Mouse (Mus musculus) right cerebral cortex, postnatal 36 days (tissue): ENCODE measurements around the gene Vmn1r86.
"Not testable (repeated sequence)": the region's sequence is repeated elsewhere in the genome, so short reads cannot be mapped to it uniquely, and the experiment has no call there.

Source experiments
- DNase-seq, 2 experiments: peaks; one replicate each; pipeline ENCODE4 v3.0.0; 2022; ENCODE audit warnings: low spot score in 2 of 2, mixed read lengths in 1 of 2

Vmn1r86 gene

DNA sequence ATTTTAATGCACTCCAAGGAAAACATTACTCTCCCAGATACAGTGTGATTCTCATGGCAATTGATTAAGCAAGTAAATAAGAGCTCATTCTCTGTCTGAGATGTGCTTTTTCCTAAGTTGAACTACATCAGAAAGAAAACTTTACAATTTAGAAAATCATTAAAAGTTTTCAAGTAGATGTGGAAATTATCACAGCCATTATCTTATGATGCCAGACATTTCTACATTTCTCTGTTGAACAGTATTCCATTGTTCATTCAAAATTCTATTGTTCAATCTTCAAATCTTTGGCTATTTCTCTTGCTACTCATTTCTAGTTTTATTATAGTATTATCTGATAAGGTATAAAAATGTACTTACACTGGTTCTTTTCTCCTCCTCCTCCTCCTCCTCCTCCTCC is at the start of gene Vmn1r86:
TSS of gene Vmn1r86 (minus strand) at position 101 of the 400 bp plus-strand sequence.
- no peak for DNase-seq

DNA sequence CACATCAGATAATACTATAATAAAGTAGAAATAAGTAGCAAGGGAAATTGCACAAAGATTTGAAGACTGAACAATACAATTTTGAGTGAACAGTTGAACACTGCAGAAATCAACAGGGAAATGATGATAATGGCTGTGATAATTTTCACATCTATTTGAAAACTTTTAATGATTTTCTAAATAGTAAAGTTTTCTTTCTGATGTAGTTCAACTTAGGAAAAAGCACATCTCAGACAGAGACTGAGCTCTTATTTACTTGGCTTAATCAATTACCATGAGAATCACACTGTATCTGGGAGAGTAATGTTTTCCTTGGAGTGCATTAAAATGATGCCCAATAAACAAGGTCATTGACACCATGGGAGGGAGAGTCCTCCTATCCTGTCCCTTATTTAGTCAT is 39.6 kb upstream of the Vmn1r86 start, which contains the start of gene Vmn1r88:
TSS of gene Vmn1r88 (plus strand) at position 301 of the 400 bp plus-strand sequence.
- no peak for DNase-seq

DNA sequence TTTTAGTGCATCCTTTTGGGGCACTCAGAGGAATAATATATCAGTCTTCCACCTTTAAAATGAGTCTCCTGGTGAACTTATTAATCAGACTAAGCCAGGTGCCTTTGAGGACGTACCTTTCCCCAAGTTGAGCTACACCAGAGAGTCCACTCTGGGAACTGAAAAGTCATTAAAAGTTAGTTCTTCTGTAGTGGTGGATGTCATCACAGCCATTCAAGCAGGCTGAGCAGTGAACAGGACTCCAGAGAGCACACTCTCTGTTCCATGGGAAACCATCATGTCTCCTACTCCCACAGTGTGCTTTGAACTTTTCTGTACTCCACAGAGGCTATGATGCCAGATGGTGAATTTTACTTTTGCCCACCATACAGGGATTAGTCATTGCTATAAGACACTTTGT is 20.3 kb upstream of the Vmn1r86 start, which contains the start of gene Vmn1r87:
TSS of gene Vmn1r87 (minus strand) at position 101 of the 400 bp plus-strand sequence.
- DNase-seq = no peak

DNA sequence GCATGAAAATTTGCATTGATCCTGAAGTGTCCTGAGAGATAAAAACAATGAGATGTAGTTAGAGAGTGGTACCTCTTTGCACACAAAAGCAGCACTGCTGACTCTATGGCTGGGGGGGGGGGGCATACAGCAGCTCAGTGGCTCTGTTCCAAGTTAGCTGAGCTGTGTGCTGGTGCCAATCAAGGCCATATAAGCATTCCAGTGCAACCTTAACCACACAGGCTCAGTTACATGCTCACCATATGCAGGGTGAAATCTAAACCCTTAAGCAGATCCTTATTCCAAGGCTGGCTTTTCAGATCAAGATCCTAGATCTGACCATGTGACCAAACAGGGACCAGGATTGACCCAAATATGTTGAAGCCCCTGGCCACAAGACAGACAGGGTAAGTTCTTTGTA is 17.6 kb upstream of the Vmn1r86 start:
- no peak for DNase-seq

DNA sequence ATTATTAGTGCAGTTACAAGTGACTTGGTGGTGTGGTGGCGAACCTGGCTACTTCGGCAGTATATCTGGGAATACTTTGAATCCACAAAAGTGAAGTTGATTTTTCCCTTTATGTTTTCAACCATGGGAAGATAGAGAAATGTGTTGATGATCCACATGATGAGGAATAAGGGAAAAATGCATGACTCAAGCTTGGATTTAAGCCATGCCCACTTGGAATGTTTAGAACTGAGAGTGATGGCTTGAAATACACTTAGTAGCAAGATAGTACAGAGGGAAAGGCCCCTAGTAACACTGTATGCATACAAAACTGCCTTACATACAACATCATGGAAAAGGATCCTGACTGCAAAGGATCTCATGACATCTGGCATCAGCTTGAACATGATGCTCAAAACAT is 12.1 kb upstream of the Vmn1r86 start:
- no peak for DNase-seq

DNA sequence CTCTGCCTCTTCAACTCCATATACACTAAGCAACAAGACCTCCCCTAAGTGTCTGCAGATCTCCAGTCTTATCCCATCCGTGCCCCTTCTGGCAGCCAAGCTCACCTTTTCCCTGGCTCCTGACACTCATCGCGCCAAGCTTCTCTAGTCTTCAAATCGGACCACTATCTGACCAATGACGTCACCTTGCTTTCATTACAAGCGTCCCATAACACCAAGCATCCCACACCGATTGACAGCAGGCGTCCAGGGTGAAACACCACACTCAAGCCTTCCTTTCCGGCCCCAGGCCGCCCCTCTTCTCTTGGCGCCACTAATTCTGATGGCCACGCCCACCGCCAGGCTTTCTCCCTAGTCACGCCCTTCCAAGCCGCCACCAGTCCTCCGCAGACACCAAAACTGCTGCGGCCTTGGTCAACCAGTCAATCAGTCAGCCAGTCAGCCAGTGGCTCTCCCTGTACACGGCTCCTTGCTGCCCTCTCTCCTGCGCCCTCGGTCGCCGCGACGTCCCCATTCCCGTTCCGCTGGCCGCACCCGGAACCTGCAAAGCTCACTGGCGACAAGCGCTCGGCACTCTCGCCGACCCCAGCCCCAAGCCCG is 3.9 kb upstream of the Vmn1r86 start:
- peak in 1 of 2 experiments; percentile 0 for DNase-seq

DNA sequence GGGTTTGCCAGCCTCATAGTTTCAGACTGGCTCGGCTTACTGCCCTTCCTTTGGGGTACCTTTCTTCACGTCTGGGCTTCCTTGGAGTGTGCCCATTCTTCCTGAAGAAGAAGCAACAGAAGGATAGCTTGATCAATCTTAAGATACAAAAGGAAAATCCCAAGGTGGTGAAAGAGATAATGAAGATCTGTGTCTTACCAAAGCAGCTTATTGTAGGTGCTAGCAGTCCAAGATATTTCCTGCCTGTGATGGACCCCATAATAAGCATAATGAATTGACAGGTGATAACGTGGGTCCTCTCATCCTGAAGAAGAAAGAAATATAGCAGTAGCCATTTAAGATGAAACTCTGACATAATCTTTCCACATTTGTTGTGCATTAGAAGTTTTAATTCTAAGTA is 24.6 kb downstream of the Vmn1r86 start, which contains the start of gene Vmn1r85:
TSS of gene Vmn1r85 (minus strand) at position 101 of the 400 bp plus-strand sequence.
- DNase-seq = no peak

DNA sequence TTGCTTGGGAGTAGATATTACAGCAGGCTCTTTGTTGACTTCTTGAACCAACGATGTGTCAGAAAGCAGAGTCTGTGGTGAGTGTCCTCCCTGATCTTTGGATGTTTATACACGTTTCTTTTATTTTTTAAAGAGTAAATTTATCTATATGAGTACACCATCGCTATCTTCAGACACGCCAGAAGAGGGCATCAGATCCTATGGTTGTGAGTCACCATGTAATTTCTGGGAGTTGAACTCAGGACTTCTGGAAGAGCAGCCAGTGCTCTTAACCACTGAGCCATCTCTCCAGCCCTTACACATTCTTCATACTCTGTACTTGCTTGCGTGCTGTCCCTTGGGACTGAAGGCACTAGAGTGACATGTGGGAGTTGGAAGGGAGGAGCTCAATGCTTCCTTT is 47.4 kb downstream of the Vmn1r86 start:
- DNase-seq = no peak

DNA sequence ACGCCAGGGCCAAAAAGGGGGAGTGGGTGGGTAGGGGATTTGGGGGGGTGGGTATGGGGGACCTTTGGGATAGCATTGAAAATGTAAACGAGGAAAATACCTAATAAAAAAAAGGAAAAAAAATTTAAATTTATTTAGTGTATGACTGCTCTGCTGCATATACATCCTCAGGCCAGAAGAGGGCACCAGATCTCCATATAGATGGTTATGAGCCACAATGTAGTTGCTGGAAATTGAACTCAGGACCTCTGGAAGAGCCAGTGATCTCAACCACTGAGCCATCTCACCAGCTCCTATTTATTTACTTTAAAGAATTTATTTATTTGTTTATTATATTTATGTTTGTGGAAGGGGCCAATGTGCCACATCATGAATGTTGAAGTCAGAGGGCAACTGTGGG is 56.3 kb downstream of the Vmn1r86 start:
- not testable (repeated sequence) for DNase-seq

DNA sequence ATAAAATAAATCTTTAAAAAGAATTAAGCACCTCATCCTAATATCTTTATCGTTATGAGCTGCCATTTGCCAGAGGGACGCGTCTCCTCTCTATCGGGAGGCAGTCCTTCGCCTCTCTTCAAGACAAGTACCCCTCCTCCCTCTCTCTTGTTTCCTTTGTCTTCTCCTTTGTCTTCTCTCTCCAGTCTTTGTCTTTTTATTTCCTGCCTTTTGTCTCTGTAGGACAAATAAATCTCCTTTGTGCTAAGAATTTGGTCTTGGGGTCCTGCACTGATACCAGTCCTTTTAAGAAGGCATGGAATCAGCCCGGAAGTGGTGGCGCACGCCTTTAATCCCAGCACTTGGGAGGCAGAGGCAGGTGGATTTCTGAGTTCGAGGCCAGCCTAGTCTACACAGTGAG is 60.2 kb downstream of the Vmn1r86 start:
- DNase-seq = no peak

DNA sequence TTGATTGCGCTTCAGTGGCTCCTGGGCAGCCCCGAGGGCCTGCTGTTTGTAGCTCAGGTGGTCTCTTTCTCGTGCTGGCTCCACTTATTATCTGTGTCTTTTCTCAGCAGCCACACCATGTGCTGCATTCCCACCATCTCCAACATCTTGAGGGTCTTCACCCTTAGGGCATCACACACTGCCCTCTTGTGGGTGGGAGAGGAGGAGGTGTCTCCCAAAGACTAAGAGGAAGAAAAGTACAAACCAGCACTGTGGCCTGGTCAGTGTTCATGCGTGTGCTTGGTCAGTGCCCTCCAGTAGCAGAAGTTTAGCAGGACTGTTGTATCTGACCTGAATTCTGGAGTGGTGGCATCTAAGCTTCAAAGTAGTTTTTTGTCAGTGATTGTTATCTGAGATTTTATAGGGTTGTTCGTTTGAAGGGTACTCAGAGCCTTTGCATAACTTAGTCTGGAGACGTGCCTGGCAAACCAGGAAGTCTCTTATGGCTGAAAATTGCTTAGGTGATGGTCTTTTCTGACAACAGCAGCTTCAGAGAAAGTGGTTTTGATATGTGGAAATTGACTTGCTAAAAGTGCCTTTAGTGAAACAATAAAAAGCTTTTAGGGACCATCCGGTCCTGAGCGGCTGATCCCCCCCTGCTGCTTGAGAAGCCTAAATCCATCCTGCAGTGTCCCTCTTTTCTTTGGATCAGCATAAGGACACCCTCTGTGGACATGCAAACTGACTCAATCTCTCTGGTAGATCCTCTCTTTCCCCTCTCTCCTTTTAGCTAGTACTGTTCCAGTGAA is 62.6 kb downstream of the Vmn1r86 start:
- DNase-seq = no peak

DNA sequence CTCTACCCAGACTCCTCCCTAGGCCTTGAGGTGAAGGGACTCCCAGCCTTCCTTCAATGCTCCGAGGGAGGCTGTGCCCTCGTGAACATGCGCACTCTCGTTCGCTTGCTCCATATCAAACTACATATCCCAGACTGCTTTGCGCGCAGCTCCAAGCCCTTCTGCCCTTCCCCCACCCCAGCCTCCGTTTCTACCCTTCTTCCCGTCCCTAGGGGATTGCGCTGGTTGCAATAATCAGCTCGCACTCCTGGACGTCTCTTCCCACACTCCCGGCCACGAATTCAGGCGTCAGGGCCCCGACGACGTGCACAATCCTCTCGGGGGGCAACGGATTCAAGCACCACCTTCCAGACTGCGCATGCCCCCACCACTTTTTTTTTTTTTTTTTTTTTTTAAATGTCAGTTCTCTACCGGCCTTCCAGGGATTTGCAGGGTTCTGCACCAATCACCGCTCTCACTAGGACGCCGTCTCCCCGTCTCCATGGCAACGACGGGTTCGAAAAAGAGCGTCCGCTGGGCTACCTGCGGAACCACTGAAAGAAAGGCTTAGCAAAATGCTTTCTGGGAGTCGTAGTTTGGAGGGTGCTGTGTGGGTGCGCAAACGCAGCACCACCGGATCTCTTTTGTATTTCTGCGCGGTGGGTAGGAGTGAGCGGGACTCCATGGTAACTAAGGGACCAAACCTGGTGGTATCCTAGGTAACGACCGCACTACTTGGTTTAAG is 65.3 kb downstream of the Vmn1r86 start, which contains the start of gene Mzf1:
TSS of gene Mzf1 (minus strand) at position 478 of the 724 bp plus-strand sequence.
- peak; percentile 95 to 98 for DNase-seq

DNA sequence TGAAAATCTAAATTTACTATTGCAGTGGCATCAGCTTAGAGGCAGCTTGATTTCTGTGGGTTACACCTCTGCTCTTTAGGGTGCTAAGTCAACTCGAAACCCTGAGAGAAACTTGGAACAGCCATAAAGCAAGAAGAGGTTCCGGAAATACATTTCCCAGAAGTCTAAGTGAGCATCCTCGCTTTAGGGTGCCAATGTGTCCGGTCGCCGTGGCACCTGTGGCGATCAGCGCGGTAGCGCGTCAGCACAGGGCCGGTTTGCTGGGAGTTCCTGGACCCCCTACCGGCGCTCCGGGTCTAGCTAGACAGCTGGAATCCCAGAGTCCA is 65.8 kb downstream of the Vmn1r86 start:
- no peak for DNase-seq

DNA sequence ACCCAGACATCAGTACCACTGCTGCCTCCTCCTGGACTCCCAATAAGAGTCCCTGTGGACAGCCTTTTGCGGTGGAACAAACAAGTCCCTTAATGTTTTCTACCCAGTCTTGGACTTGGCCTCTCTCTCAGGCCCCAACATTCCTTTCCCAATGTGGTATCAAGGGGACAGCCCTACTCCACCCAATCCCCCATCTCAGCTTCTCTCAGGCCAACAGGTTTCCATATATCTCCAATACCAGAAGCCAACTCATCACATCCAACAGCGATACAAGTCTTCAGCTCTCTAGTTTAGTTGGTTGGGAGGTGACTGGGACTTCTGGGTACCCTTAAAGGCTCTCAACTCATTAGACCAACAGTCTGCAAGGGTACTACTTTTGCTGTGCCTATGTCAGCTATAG is 66.2 kb downstream of the Vmn1r86 start:
- no peak for DNase-seq

DNA sequence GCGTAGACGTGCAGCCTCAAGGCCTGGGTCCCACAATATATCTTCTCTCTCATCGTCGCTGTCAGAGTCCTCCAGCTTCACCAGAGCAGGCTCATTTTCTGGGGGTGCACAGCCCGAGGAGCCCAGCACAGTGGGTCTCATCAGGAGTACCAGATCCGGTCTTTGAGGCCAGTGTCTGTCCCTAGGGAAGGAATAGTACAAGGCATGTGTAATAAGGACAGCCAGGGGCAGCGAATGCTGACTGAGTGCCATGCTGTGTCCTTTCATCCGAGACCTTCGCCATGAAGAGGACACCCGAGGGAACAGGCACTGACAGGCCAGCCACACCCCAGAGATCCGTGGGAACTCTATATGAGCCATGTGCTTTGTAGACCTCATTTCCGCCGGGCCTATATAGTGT is 66.7 kb downstream of the Vmn1r86 start:
- DNase-seq = no peak
